Mouse (Mus musculus): ENCODE results near the gene Sirt1. TPM values are rescaled to one million over a fixed set of nuclear protein-coding genes. Genes with fewer than 3 reads are reported as not detected.
"Not testable (repeated sequence)": the region's sequence is repeated elsewhere in the genome, so short reads cannot be mapped to it uniquely, and the experiment has no call there.

Sirt1 gene
- polyA plus RNA-seq, 1 experiment, result 10.0 TPM

DNA sequence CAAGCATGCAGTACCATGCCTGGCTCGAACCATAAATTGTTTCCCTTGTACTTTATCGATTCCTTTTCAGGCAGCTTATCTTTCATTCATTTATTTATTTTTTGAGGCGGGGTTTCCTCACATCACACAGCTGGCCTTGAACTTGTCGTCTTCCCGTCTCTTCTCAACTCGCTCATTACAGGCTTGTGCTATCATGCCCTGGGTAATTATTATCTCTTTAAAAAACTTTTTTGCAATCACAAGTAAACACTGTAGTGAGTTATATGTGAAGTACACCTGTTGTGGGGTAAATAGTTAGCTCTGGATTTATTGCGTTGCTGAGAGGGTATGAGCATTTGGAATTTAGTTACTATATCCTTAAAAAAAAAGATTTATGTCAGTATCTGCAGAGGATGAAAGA, 33.8 kb upstream of the Sirt1 start:
- Histone ChIP-seq H3K4me3 (ENCODE audit: control insufficient read depth, insufficient read depth, low read length) (no peak overlapping the region), H3K27me3 (ENCODE audit: control insufficient read depth, insufficient read depth, low read length) (no peaks in the 10 kb centered on the region), H3K4me1 (replicated peaks; ENCODE audit: control insufficient read depth, insufficient read depth, low read length) (no peaks in the 10 kb centered on the region), H3K27ac (ENCODE audit: control insufficient read depth, insufficient read depth, low read length) (no peak overlapping the region), H3K36me3 (ENCODE audit: control insufficient read depth, insufficient read depth, low read length) (no peaks in the 10 kb centered on the region)
- DNase-seq, result no peak
- no peak for TF ChIP-seq CTCF (IDR thresholded peaks at IDR 0.05; ENCODE audit: borderline replicate concordance, control insufficient read depth, extremely low read depth, insufficient read depth, low read length, poor library complexity)
- WGBS, result 92% methylated on average over 7 of the region's 7 CpGs

DNA sequence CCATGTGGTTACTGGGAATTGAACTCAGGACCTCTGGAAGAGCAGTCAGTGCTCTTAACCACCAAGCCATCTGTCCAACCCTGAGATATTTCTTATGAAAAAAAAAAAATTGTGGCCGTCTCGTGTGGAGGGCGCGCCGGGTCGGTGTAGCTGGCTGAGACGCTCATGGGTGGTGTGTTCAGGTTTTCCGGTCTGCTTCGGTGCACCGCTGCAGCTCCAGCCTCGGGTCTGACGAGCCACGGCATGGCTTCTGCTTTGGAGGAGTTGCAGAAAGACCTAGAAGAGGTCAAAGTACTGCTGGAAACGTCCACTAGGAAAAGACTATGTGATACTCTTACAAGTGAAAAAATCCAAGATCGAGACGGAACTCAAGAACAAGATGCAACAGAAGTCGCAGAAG, 31.3 kb upstream of the Sirt1 start:
- Histone ChIP-seq H3K4me1 (replicated peaks; ENCODE audit: control insufficient read depth, insufficient read depth, low read length) (no peaks in the 10 kb centered on the region), H3K27ac (ENCODE audit: control insufficient read depth, insufficient read depth, low read length) (no peak overlapping the region), H3K27me3 (ENCODE audit: control insufficient read depth, insufficient read depth, low read length) (no peaks in the 10 kb centered on the region), H3K36me3 (ENCODE audit: control insufficient read depth, insufficient read depth, low read length) (no peaks in the 10 kb centered on the region), H3K4me3 (ENCODE audit: control insufficient read depth, insufficient read depth, low read length) (no peak overlapping the region)
- DNase-seq, result no peak
- WGBS, result 93% methylated on average over 17 of the region's 17 CpGs
- TF ChIP-seq CTCF (IDR thresholded peaks at IDR 0.05; ENCODE audit: borderline replicate concordance, control insufficient read depth, extremely low read depth, insufficient read depth, low read length, poor library complexity) (no peak), POLR2A (IDR thresholded peaks at IDR 0.05; ENCODE audit: control insufficient read depth, extremely low read depth, insufficient read depth, low read length, poor library complexity) (no peak)

DNA sequence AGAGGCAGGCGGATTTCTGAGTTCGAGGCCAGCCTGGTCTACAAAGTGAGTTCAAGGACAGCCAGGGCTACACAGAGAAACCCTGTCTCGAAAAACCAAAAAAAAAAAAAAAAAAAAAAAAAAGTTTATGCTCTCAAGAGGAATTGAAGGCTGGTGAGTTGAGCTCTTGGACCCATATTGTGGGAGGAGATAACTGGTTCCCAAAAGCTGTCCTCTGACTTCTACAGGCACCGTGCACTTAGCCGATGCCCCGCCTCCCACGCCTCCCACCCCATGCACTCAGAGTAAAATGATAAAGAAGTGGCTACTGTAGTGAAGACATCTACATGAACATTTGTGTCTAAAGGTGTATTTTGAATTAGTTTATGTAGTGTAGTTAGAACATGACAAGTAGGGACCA, 30.2 kb upstream of the Sirt1 start:
- not testable (repeated sequence) for H3K36me3 ChIP-seq (ENCODE audit: control insufficient read depth, insufficient read depth, low read length); DNase-seq; H3K4me3 ChIP-seq (ENCODE audit: control insufficient read depth, insufficient read depth, low read length); H3K27me3 ChIP-seq (ENCODE audit: control insufficient read depth, insufficient read depth, low read length); H3K4me1 ChIP-seq (replicated peaks; ENCODE audit: control insufficient read depth, insufficient read depth, low read length); H3K27ac ChIP-seq (ENCODE audit: control insufficient read depth, insufficient read depth, low read length)
- WGBS, result 92% methylated on average over 6 of the region's 7 CpGs

DNA sequence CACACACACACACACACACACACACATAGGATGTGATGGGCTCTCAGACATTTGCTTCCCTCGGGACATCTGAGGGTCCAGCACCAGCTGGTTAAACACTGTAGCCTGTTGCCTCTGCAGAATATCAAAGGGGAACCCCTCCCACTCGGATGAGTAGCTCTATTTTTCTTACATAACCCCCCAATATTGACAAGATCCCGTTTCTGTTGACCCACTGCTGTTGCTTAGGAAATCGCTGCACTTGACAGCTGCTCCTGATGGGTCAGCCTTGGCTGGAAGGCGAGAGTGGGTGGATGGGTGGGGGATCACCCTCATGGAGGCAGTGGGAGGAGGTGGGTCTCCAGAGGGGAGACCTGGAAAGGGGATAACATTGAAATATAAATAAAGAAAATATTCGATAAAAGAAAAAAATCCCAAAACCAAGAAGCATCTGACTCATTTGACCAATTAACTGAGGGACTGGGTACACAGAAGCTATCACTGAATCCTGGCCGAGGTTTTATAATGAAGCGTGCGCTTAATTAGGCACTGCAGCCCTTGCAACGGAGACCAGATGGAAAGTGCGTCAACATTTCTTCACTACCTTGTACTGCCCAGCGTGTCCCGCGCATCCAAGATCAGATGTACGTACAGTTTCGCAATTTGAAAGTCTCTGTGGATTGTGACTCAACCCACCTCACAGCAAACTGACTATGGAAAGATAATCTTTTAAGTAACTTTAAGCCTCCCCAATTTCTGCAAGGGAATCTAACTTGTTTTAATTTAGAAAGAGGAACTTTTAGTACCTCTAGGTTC, 28.9 kb upstream of the Sirt1 start:
- no peak for TF ChIP-seq CTCF (IDR thresholded peaks at IDR 0.05; ENCODE audit: borderline replicate concordance, control insufficient read depth, extremely low read depth, insufficient read depth, low read length, poor library complexity)
- no peak for TF ChIP-seq POLR2A (IDR thresholded peaks at IDR 0.05; ENCODE audit: control insufficient read depth, extremely low read depth, insufficient read depth, low read length, poor library complexity)
- H3K27me3 ChIP-seq (ENCODE audit: control insufficient read depth, insufficient read depth, low read length), result no peaks in the 10 kb centered on the region
- 83% methylated on average over 16 of the region's 16 CpGs for WGBS
- H3K4me1 ChIP-seq (replicated peaks; ENCODE audit: control insufficient read depth, insufficient read depth, low read length), result no peaks in the 10 kb centered on the region
- no peak overlapping the region for H3K27ac ChIP-seq (ENCODE audit: control insufficient read depth, insufficient read depth, low read length)
- no peak overlapping the region for H3K4me3 ChIP-seq (ENCODE audit: control insufficient read depth, insufficient read depth, low read length)
- no peaks in the 10 kb centered on the region for H3K36me3 ChIP-seq (ENCODE audit: control insufficient read depth, insufficient read depth, low read length)
- no peak for DNase-seq

DNA sequence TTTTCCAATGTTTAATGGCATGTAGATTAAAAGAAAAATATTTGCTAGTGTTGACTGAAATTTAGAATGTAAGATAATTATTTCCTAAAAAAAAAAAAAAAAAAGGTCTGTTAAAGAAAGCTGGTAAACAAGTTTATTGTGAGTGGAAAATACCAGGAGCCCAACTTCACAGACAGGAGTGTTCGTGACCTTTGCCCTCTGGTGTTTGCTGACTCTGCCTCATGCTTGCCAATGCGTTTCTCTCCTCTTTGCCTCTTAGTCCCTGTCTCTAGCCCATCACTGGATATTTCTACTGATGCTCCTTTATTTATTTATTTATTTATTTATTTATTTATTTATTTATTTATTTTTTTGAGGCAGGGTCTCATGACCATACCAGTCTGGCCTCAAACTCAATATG, 22.1 kb upstream of the Sirt1 start:
- H3K27ac ChIP-seq (ENCODE audit: control insufficient read depth, insufficient read depth, low read length), result no peak overlapping the region
- no peak for DNase-seq
- WGBS, result 96% methylated on average over 2 of the region's 2 CpGs

DNA sequence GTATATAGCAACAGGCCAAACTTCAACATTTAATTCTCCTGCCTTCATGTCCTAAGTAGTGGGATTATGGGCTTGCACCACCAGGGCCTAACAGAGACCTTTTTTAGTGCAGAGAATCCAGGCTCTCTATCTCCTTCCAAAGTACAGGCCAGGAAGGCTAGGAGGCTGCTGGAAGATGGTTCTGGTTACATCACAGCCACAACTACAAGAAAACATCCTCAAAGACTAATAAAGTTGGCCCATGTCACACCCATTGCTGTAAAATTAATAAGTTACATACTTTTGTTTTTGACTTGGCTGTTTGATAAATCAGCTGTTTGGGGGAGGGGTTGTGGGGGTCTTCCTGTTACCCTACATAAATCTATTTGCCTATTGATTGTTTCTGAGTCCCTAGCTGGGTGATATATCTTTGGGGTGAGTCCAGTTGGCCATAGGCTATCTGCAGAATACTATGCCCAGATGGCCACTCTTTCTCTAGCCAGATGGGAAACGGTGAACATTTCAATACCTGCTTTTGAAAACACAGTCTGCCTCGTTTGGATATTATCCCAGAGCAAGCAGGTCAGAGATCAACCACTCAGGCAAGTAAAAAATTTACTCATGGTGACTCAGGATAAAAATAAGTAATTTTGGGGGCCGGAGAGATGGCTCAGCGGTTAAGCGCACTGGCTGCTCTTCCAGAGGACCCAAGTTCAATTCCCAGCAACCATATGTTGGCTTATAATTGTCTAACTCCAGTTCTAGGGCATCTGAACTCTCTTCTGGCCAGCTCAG, 21.4 kb upstream of the Sirt1 start:
- no peak for TF ChIP-seq CTCF (IDR thresholded peaks at IDR 0.05; ENCODE audit: borderline replicate concordance, control insufficient read depth, extremely low read depth, insufficient read depth, low read length, poor library complexity)
- TF ChIP-seq POLR2A (IDR thresholded peaks at IDR 0.05; ENCODE audit: control insufficient read depth, extremely low read depth, insufficient read depth, low read length, poor library complexity), result no peak
- WGBS, result 96% methylated on average over 5 of the region's 5 CpGs
- no peaks in the 10 kb centered on the region for H3K4me1 ChIP-seq (replicated peaks; ENCODE audit: control insufficient read depth, insufficient read depth, low read length)
- H3K4me3 ChIP-seq (ENCODE audit: control insufficient read depth, insufficient read depth, low read length), result no peak overlapping the region
- H3K27me3 ChIP-seq (ENCODE audit: control insufficient read depth, insufficient read depth, low read length), result no peaks in the 10 kb centered on the region
- H3K36me3 ChIP-seq (ENCODE audit: control insufficient read depth, insufficient read depth, low read length), result no peaks in the 10 kb centered on the region
- H3K27ac ChIP-seq (ENCODE audit: control insufficient read depth, insufficient read depth, low read length), result no peak overlapping the region
- no peak for DNase-seq

More for the DNA sequence above, 22.1 kb upstream of the Sirt1 start:
- H3K4me3 ChIP-seq (ENCODE audit: control insufficient read depth, insufficient read depth, low read length), result no peak overlapping the region
- no peaks in the 10 kb centered on the region for H3K27me3 ChIP-seq (ENCODE audit: control insufficient read depth, insufficient read depth, low read length)
- H3K4me1 ChIP-seq (replicated peaks; ENCODE audit: control insufficient read depth, insufficient read depth, low read length), result no peaks in the 10 kb centered on the region
- no peaks in the 10 kb centered on the region for H3K36me3 ChIP-seq (ENCODE audit: control insufficient read depth, insufficient read depth, low read length)
- TF ChIP-seq POLR2A (IDR thresholded peaks at IDR 0.05; ENCODE audit: control insufficient read depth, extremely low read depth, insufficient read depth, low read length, poor library complexity), result no peak
- TF ChIP-seq CTCF (IDR thresholded peaks at IDR 0.05; ENCODE audit: borderline replicate concordance, control insufficient read depth, extremely low read depth, insufficient read depth, low read length, poor library complexity), result no peak

Measured in thymus, adult 2 months (tissue).